Mouse (Mus musculus) liver, postnatal 0 days (tissue): ENCODE results near the gene Mms19. TPM values are rescaled to one million over a fixed set of nuclear protein-coding genes. Genes with fewer than 3 reads are reported as not detected.

Experiments used
- ATAC-seq: fragments of 200-750 bp; cut with Nextera tagmentation; 2 replicates; pipeline ENCODE4 v1.8.0; 2017; ENCODE audit warnings: mild to moderate bottlenecking, moderate library complexity
- DNase-seq: peaks from one replicate; pipeline ENCODE4 v3.0.0-alpha.2; 2016
- H3K27ac ChIP-seq: fragments of 300-500 bp; sonication (generic); 2 replicates; pipeline ENCODE4 v1.5.1; 2014; ENCODE audit warnings: antibody characterized with exemption, moderate library complexity, mild to moderate bottlenecking, low read depth
- H3K27me3 ChIP-seq: fragments of 300-500 bp; sonication (generic); 2 replicates; pipeline ENCODE4 v1.6.1; 2014; ENCODE audit warnings: low read length, control low read depth, mixed read lengths; ENCODE audit not compliant: insufficient read depth
- H3K36me3 ChIP-seq: fragments of 300-500 bp; sonication (generic); replicated peaks from 2 replicates; pipeline ENCODE4 v1.6.1; 2014; ENCODE audit warnings: mild to moderate bottlenecking, control low read depth, low read length, moderate library complexity, mixed read lengths; ENCODE audit not compliant: insufficient read depth
- H3K4me1 ChIP-seq: fragments of 300-500 bp; sonication (generic); 2 replicates; pipeline ENCODE4 v1.6.1; 2014; ENCODE audit warnings: antibody characterized with exemption, mild to moderate bottlenecking, control low read depth; ENCODE audit not compliant: insufficient read depth
- H3K4me2 ChIP-seq: fragments of 300-500 bp; sonication (generic); 2 replicates; pipeline ENCODE4 v1.6.1; 2014; ENCODE audit warnings: low read depth, mild to moderate bottlenecking, low read length, moderate library complexity, mixed read lengths
- H3K4me3 ChIP-seq: fragments of 300-500 bp; sonication (generic); 2 replicates; pipeline ENCODE4 v1.5.1; 2014; ENCODE audit warnings: low read depth, low read length
- H3K9ac ChIP-seq: fragments of 300-500 bp; sonication (generic); replicated peaks from 2 replicates; pipeline ENCODE4 v1.6.1; 2014; ENCODE audit warnings: mild to moderate bottlenecking, moderate library complexity
- H3K9me3 ChIP-seq: fragments of 300-500 bp; sonication (generic); 2 replicates; pipeline ENCODE4 v1.6.1; 2016; ENCODE audit warnings: mild to moderate bottlenecking, control low read depth, low read length, mixed read lengths
- CTCF ChIP-seq: sonication (generic); IDR thresholded peaks from 2 replicates; pipeline ENCODE4 v1.5.1; 2016; ENCODE audit warnings: antibody characterized with exemption, low read depth
- EP300 ChIP-seq: IDR thresholded peaks from 2 replicates; pipeline ENCODE4 v1.6.1; 2016; ENCODE audit warnings: antibody characterized with exemption, low read depth, mild to moderate bottlenecking
- WGBS: fragments of 180-500 bp; shearing (Covaris S2); extraction: QIAGEN DNeasy Blood & Tissue Kit; methylation state at CpG from one replicate; pipeline ENCODE4 v1.1.7; 2014; ENCODE audit not compliant: insufficient replicate concordance; 5-methylcytosine and 5-hydroxymethylcytosine counted together
- polyA plus RNA-seq: library from polyadenylated mRNA; unstranded; fragments of >200 nt; fragmentation: Nextera tagmentation; extraction: Ambion mirVana; gene quantifications from 2 replicates; pipeline ENCODE4 v1.2.1, GENCODE M21; 2015

The Mms19 gene
- polyA plus RNA-seq, 1 experiment from 2014 or later, result 9.2 TPM

DNA sequence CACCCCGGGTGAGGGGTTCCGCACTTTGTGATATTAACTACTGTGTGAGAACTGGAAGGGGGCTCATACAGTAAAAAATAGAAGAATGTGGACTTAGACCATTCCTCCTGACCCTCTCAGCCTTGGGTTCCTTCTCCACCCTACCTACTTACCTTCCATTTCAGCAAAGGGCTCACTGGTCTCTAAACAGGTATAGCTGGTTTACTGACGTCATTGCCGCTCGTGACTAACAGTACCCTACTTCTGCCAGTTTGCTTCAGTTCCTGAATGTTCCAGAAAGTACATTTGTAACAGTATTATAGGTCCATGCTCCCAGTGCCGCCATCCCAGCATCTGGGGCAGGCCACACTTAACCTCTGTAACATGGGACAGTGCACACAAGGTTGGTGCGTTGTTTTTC is 13.1 kb upstream of the Mms19 start:
- peaks cover 7% of the 10 kb centered on the region for H3K4me1 ChIP-seq
- no peaks in the 10 kb centered on the region for H3K9me3 ChIP-seq
- no peaks in the 10 kb centered on the region for H3K36me3 ChIP-seq
- ATAC-seq, result no peak
- H3K4me3 ChIP-seq, result no peak overlapping the region
- 84% methylated on average over 7 of the region's 7 CpGs for WGBS
- H3K27ac ChIP-seq, result no peak overlapping the region
- no peak for TF ChIP-seq EP300
- TF ChIP-seq CTCF, result no peak
- no peak overlapping the region for H3K9ac ChIP-seq
- no peaks in the 10 kb centered on the region for H3K27me3 ChIP-seq
- DNase-seq, result no peak
- no peak overlapping the region for H3K4me2 ChIP-seq

- ATAC-seq (no peak), DNase-seq (no peak)
- TF ChIP-seq CTCF (no peak), EP300 (no peak)
Measured at GRCm38 (mm10) chr19:41993484-41993883, 12.5 kb upstream of the Mms19 start.

DNA sequence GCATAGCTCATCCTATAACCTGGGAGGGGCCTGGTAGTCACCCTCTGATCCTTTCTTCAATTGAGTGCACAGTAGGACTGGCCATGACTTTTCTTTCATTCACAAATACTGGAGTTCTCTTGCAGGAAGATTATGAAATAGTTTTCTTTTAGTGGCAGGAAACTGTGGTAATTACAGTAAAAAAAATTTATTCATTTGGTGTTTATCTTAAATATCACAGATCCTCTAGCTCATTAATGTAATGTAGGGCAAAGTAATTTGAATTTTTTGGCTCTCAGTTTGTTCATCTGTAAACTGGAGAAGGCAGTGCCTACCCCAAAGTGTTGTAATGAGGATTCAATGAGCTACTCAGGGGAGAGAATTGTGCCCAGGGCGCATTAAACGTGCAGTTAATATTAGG is 12.0 kb upstream of the Mms19 start:
- Histone ChIP-seq H3K36me3 (no peaks in the 10 kb centered on the region), H3K9ac (no peak overlapping the region), H3K4me2 (no peak overlapping the region), H3K27me3 (no peaks in the 10 kb centered on the region), H3K9me3 (no peaks in the 10 kb centered on the region), H3K4me3 (no peak overlapping the region), H3K4me1 (peaks cover 7% of the 10 kb centered on the region), H3K27ac (no peak overlapping the region)
- no peak for DNase-seq
- 77% methylated on average over 2 of the region's 2 CpGs for whole genome bisulfite sequencing
- no peak for TF ChIP-seq CTCF
- no peak for TF ChIP-seq EP300
- no peak for ATAC-seq

More at GRCm38 (mm10) chr19:41993484-41993883, 12.5 kb upstream of the Mms19 start:
- Histone ChIP-seq H3K27ac (no peak overlapping the region), H3K4me1 (peaks cover 7% of the 10 kb centered on the region), H3K36me3 (no peaks in the 10 kb centered on the region), H3K27me3 (no peaks in the 10 kb centered on the region), H3K9ac (no peak overlapping the region), H3K4me3 (no peak overlapping the region), H3K4me2 (no peak overlapping the region), H3K9me3 (no peaks in the 10 kb centered on the region)
- WGBS, result 75% methylated on average over 6 of the region's 6 CpGs

DNA sequence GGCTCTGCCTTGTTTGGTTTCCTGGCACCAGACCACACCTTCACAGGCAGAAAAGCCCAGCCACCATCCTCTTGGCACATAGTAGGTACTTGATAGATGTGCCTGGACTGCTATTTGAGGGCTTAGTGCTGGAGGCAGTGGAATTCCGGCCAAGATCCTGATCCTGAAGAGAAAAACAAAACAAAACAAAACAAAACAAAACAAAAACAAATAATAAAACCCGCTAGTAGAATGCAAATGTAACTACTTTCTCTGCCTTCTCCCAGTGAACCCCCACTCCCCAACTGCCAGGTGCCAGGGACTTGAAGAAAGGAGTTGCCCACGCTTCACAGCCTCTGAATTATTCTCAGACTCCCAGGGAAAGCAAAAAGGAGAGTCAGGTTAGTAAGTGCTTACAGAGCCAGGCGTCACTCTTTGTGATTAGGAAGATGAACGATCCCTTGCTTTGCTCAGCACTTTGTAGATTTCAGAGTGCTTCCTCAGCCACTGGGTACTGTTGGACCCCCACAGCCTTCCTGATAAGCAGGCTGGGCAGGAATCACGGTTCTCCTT is 11.0 kb upstream of the Mms19 start:
- TF ChIP-seq CTCF, result no peak
- no peak for TF ChIP-seq EP300
- DNase-seq, result no peak
- Histone ChIP-seq H3K36me3 (0 out of 2 replicates have a peak, but pooled peaks cover 3% of the 10 kb centered on the region), H3K27ac (0 out of 2 replicates have a peak overlapping the region, but pooled peaks have one; percentile 2), H3K4me1 (peaks cover 7% of the 10 kb centered on the region), H3K9me3 (no peaks in the 10 kb centered on the region), H3K4me3 (no peak overlapping the region), H3K27me3 (no peaks in the 10 kb centered on the region), H3K4me2 (no peak overlapping the region), H3K9ac (no peak overlapping the region)
- 55% methylated on average over 6 of the region's 6 CpGs for WGBS
- no peak for ATAC-seq

- Histone ChIP-seq H3K9me3 (no peaks in the 10 kb centered on the region), H3K4me1 (peaks cover 7% of the 10 kb centered on the region), H3K27ac (no peak overlapping the region), H3K9ac (no peak overlapping the region), H3K36me3 (0 out of 2 replicates have a peak, but pooled peaks cover 6% of the 10 kb centered on the region), H3K4me2 (no peak overlapping the region), H3K4me3 (no peak overlapping the region), H3K27me3 (no peaks in the 10 kb centered on the region)
- WGBS, result 51% methylated on average over 6 of the region's 6 CpGs
- ATAC-seq, result no peak
- no peak for DNase-seq
- no peak for TF ChIP-seq EP300
- no peak for TF ChIP-seq CTCF
Measured at GRCm38 (mm10) chr19:41989810-41990209, 8.9 kb upstream of the Mms19 start.

- TF ChIP-seq CTCF, result no peak
- TF ChIP-seq EP300, result no peak
- Histone ChIP-seq H3K36me3 (0 out of 2 replicates have a peak, but pooled peaks cover 7% of the 10 kb centered on the region), H3K27me3 (peaks cover 8% of the 10 kb centered on the region; the same call in 1 of the 2 replicates), H3K4me2 (no peak overlapping the region), H3K9ac (no peak overlapping the region), H3K4me1 (peaks cover 13% of the 10 kb centered on the region), H3K9me3 (no peaks in the 10 kb centered on the region), H3K27ac (no peak overlapping the region), H3K4me3 (no peak overlapping the region)
- whole genome bisulfite sequencing, result 82% methylated on average over 4 of the region's 4 CpGs
- no peak for DNase-seq
- ATAC-seq, result no peak
Measured at GRCm38 (mm10) chr19:41987206-41987605, 6.2 kb upstream of the Mms19 start.

- Histone ChIP-seq H3K4me2 (no peak overlapping the region), H3K9me3 (no peaks in the 10 kb centered on the region), H3K27me3 (peaks cover 13% of the 10 kb centered on the region), H3K36me3 (0 out of 2 replicates have a peak, but pooled peaks cover 7% of the 10 kb centered on the region), H3K9ac (no peak overlapping the region), H3K4me3 (no peak overlapping the region), H3K27ac (no peak overlapping the region), H3K4me1 (peaks cover 12% of the 10 kb centered on the region; the same call in 1 of the 2 replicates)
- DNase-seq (no peak), ATAC-seq (no peak)
- no peak for TF ChIP-seq EP300
- TF ChIP-seq CTCF, result no peak
- WGBS, result 82% methylated on average over 5 of the region's 5 CpGs
Measured at GRCm38 (mm10) chr19:41985994-41986393, 5.0 kb upstream of the Mms19 start.
